Mouse (Mus musculus) myocyte (in vitro differentiated cells): Measurements from ENCODE around the gene Inip. TPM values are rescaled to one million over a fixed set of nuclear protein-coding genes. Genes with fewer than 3 reads are reported as not detected.
"Not testable (repeated sequence)": the region's sequence is repeated elsewhere in the genome, so short reads cannot be mapped to it uniquely, and the experiment has no call there.

Experiments used
- H3K27me3 ChIP-seq: one replicate; pipeline ENCODE4 v1.6.1; 2011; ENCODE audit not compliant: control insufficient read depth, insufficient read depth, insufficient read length
- H3K36me3 ChIP-seq: one replicate; pipeline ENCODE4 v1.6.1; 2011; ENCODE audit not compliant: control insufficient read depth, insufficient read depth
- H3K4me2 ChIP-seq: one replicate; pipeline ENCODE4 v1.6.1; 2011; ENCODE audit warnings: low read depth, control low read depth
- H3K4me3 ChIP-seq: one replicate; pipeline ENCODE4 v1.5.1; 2011; ENCODE audit warnings: mild to moderate bottlenecking, control low read depth, moderate library complexity
- H3K79me2 ChIP-seq: one replicate; pipeline ENCODE4 v1.6.1; 2011; ENCODE audit not compliant: control insufficient read depth, insufficient read depth
- H3ac ChIP-seq: one replicate; pipeline ENCODE4 v1.6.1; 2011; ENCODE audit not compliant: control insufficient read depth, insufficient read length
- CEBPB ChIP-seq: IDR thresholded peaks from 2 replicates; pipeline ENCODE4 v1.6.1; 2011; ENCODE audit warnings: mild to moderate bottlenecking, moderate library complexity; ENCODE audit not compliant: poor library complexity, insufficient read depth, severe bottlenecking
- E2F4 ChIP-seq: IDR thresholded peaks from one replicate; pipeline ENCODE4 v1.6.1; 2011; ENCODE audit warnings: mild to moderate bottlenecking, control low read depth, moderate library complexity; ENCODE audit not compliant: insufficient read depth
- MAX ChIP-seq: IDR thresholded peaks from one replicate; pipeline ENCODE4 v1.6.1; 2011; ENCODE audit warnings: low read depth, mild to moderate bottlenecking, control low read depth
- MYOD1 ChIP-seq, 3 experiments: IDR thresholded peaks; one replicate each; pipeline ENCODE4 v1.6.1; 2011; ENCODE audit warnings: control low read depth in 2 of 3, low read depth in 2 of 3, mild to moderate bottlenecking in 2 of 3, moderate library complexity in 1 of 3; ENCODE audit not compliant: insufficient read length in 2 of 3, control insufficient read depth in 1 of 3
- MYOG ChIP-seq, 3 experiments: IDR thresholded peaks; one replicate each; pipeline ENCODE4 v1.6.1; 2011; ENCODE audit warnings: control low read depth in 2 of 3, low read depth in 2 of 3, mild to moderate bottlenecking in 2 of 3; ENCODE audit not compliant: insufficient read length in 2 of 3, control insufficient read depth in 1 of 3, insufficient read depth in 1 of 3
- POLR2A ChIP-seq: IDR thresholded peaks from one replicate; pipeline ENCODE4 v1.6.1; 2011; ENCODE audit warnings: low read depth, mild to moderate bottlenecking, control low read depth, moderate library complexity; ENCODE audit not compliant: insufficient read length
- POLR2AphosphoS2 ChIP-seq: IDR thresholded peaks from one replicate; pipeline ENCODE4 v1.6.1; 2011; ENCODE audit warnings: low read depth, control low read depth; ENCODE audit not compliant: insufficient read length
- REST ChIP-seq: IDR thresholded peaks from one replicate; pipeline ENCODE4 v1.6.1; 2011; ENCODE audit warnings: mild to moderate bottlenecking, control low read depth, moderate library complexity; ENCODE audit not compliant: insufficient read depth, insufficient read length
- SRF ChIP-seq: IDR thresholded peaks from one replicate; pipeline ENCODE4 v1.6.1; 2011; ENCODE audit warnings: low read depth; ENCODE audit not compliant: control insufficient read depth, insufficient read length
- TCF12 ChIP-seq: IDR thresholded peaks from one replicate; pipeline ENCODE4 v1.6.1; 2011; ENCODE audit warnings: mild to moderate bottlenecking, control low read depth; ENCODE audit not compliant: poor library complexity, insufficient read depth, severe bottlenecking
- TCF3 ChIP-seq: IDR thresholded peaks from one replicate; pipeline ENCODE4 v1.6.1; 2011; ENCODE audit warnings: low read depth, control low read depth; ENCODE audit not compliant: insufficient read length
- USF1 ChIP-seq: IDR thresholded peaks from one replicate; pipeline ENCODE4 v1.6.1; 2011; ENCODE audit warnings: low read depth, mild to moderate bottlenecking, control low read depth, moderate library complexity
- polyA plus RNA-seq: library from polyadenylated mRNA; unstranded; fragments of >200 nt; fragmentation: generic; extraction: Trizol; gene quantifications from one replicate; pipeline ENCODE4 v1.2.1, GENCODE M21; 2012; ENCODE audit warnings: missing spikeins

Gene Inip
- polyA plus RNA-seq, 1 experiment, result 7.4 TPM

DNA sequence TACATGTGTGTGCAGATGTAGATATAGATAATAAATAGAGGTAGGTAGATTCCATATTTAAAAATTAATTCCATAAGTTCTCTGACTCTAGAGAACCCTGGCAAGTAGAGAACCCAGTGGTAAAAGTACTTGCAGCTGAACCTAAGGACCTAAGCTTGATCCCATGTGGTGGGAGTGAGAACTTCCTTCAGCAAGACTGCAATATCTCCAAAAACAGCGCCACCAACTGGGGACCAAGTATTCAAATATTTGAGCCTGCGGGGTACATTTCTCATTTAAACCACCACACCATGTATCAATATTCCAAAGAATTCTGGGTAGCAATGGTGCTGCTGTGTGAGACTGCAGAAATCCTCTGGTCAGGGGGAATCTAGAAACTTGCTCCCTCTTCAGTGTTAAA is 7.3 kb downstream of the Inip start:
- H3ac ChIP-seq, result no peak overlapping the region
- no peak overlapping the region for H3K4me2 ChIP-seq
- H3K79me2 ChIP-seq, result no peaks in the 10 kb centered on the region
- TF ChIP-seq POLR2AphosphoS2 (no peak), E2F4 (no peak), MAX (no peak), TCF3 (no peak), USF1 (no peak), MYOD1 (IDR thresholded peaks at IDR 0.05; ENCODE audit: control insufficient read depth in 1 of 3, insufficient read length in 2 of 3, low read depth in 2 of 3) (no peak), REST (no peak), CEBPB (no peak), SRF (no peak), MYOG (IDR thresholded peaks at IDR 0.05; ENCODE audit: control insufficient read depth in 1 of 3, insufficient read depth in 1 of 3, insufficient read length in 2 of 3, low read depth in 2 of 3) (no peak), POLR2A (no peak), TCF12 (no peak)
- H3K27me3 ChIP-seq, result peaks cover 9% of the 10 kb centered on the region
- no peaks in the 10 kb centered on the region for H3K36me3 ChIP-seq
- H3K4me3 ChIP-seq, result no peak overlapping the region

DNA sequence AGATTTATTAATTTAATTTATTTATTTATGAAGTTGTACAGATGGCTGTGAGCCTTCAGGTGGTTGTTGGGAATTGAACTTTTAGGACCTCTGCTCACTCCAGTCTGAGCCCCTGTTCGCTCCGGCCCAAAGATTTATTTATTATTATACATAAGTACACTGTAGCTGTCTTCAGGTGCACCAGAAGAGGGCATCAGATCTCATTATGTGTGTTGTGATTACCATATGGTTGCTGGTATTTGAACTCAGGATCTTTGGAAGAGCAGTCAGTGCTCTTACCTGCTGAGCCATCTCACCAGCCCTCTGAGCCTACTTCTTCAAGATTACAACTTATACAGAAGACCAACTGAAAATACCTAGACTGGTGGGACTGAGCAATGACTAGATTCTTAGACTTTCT is 7.8 kb downstream of the Inip start:
- H3ac ChIP-seq, H3K36me3 ChIP-seq, H3K27me3 ChIP-seq, H3K4me3 ChIP-seq, H3K79me2 ChIP-seq, H3K4me2 ChIP-seq: not testable (repeated sequence)

DNA sequence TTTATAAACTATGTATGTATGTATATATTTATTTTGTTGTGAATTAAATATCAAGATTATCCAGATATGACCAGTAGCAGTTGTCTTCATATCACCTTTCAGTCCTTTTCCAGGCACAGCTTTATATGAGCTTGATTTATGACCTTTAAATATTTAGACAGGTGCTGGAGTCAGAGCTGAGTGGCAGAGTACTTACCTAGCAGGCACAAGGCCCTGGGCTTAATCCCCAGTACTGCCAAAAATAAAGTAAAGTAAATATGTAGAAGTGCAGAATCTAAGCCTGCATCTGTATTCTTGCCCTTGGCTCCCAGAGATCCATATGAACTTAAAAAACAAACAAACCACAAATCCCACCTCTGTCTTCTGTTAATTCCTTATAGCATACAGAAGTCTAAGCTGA is 12.4 kb downstream of the Inip start:
- H3K4me3 ChIP-seq, result no peak overlapping the region
- no peaks in the 10 kb centered on the region for H3K79me2 ChIP-seq
- H3ac ChIP-seq, result no peak overlapping the region
- no peaks in the 10 kb centered on the region for H3K36me3 ChIP-seq
- H3K27me3 ChIP-seq, result peaks cover 13% of the 10 kb centered on the region
- H3K4me2 ChIP-seq, result no peak overlapping the region
- TF ChIP-seq MAX (no peak), TCF12 (no peak), POLR2A (no peak), CEBPB (no peak), MYOD1 (IDR thresholded peaks at IDR 0.05; ENCODE audit: control insufficient read depth in 1 of 3, insufficient read length in 2 of 3, low read depth in 2 of 3) (no peak)

DNA sequence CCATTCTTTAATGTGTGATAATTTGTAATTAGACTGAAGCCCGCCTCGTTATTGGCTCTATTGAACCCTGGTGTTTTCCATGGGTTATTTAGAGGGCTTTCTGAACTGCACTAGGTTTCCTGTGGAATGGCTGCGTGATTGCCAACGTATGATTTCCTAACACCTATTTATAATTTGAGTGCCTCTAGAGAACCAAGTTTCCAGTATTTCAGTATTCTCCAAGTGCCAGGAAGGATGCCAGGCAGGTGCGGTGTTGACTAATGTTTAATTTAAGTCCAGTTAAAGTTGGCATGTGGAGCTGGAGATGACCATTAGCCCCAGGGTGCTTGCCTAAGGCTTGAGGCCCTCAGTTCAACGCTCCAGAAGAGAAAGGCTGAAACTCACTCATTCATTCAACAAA is 14.3 kb downstream of the Inip start:
- Histone ChIP-seq H3K4me3 (no peak overlapping the region), H3ac (no peak overlapping the region), H3K4me2 (no peak overlapping the region), H3K36me3 (no peaks in the 10 kb centered on the region), H3K79me2 (peaks cover 13% of the 10 kb centered on the region), H3K27me3 (peaks cover 13% of the 10 kb centered on the region)
- TF ChIP-seq TCF12, result no peak
- TF ChIP-seq CEBPB, result no peak
- TF ChIP-seq E2F4, result no peak
- TF ChIP-seq MAX, result no peak

DNA sequence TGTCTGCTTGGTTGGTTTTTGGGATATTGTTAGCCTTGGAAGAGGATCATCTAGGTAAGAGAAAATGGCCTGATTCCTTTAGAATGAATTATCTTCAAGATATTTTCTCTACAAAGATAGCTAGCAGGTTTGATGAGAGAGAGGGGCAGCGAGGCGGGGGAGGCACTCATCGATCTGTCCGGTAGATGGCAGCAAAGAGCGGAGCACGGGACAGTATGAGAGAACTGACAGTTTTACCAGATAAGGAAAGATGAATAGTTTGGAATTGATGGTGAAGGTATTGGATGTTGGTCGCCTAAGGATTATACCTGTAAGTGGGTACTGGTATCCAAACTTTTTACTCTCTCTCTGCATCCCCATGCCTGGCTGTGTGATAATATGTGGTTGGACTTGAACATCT is 14.7 kb downstream of the Inip start:
- H3K27me3 ChIP-seq, result peaks cover 9% of the 10 kb centered on the region
- H3K36me3 ChIP-seq, result no peaks in the 10 kb centered on the region
- peaks cover 17% of the 10 kb centered on the region for H3K79me2 ChIP-seq
- no peak for TF ChIP-seq MYOG (IDR thresholded peaks at IDR 0.05; ENCODE audit: control insufficient read depth in 1 of 3, insufficient read depth in 1 of 3, insufficient read length in 2 of 3, low read depth in 2 of 3)
- TF ChIP-seq TCF3, result no peak
- TF ChIP-seq SRF, result peak; percentile 34
- no peak for TF ChIP-seq POLR2A
- H3K4me2 ChIP-seq, result no peak overlapping the region
- H3K4me3 ChIP-seq, result no peak overlapping the region
- H3ac ChIP-seq, result no peak overlapping the region

DNA sequence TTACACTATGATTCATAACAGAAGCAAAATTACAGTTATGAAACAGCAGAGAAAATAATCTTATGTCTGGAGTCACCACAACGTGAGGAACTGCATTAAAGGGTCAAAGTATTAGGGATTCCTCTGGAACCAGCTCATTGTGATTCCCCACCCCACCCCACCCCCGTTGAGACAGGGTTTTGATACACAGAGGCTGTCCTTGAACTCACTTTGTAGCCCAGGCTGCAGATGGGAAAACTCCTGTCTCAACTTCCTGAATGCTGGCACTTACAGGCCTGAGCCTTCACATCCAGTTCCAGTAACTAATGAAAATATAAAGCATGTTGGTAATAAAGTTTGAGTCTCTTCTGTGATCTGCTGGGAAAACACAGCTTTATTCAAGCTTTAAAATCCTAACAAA is 16.0 kb downstream of the Inip start:
- Histone ChIP-seq H3K4me2 (no peak overlapping the region), H3K36me3 (no peaks in the 10 kb centered on the region), H3K4me3 (no peak overlapping the region), H3K79me2 (peaks cover 30% of the 10 kb centered on the region), H3ac (no peak overlapping the region), H3K27me3 (peaks cover 4% of the 10 kb centered on the region)
- no peak for TF ChIP-seq POLR2A
- no peak for TF ChIP-seq TCF12
- TF ChIP-seq CEBPB, result no peak
- TF ChIP-seq E2F4, result no peak
- no peak for TF ChIP-seq USF1
- no peak for TF ChIP-seq MAX
